Mouse (Mus musculus) CD4-positive naive resting alpha-beta T cell, adult 57 days (primary cell): ENCODE data around the gene Olfr508. TPM values are rescaled to one million over a fixed set of nuclear protein-coding genes. Genes with fewer than 3 reads are reported as not detected.

Source experiments
- total RNA-seq: library from RNA; stranded (reverse); gene quantifications from one replicate; pipeline ENCODE4 v1.2.4, GENCODE M21; 2023

The Olfr508 gene
- total RNA-seq, result not detected

GRCm38 (mm10) chr7:108629694-108630093 lies at the start of gene Olfr508:
Olfr508 (plus strand) TSS chr7:108629994.

DNA sequence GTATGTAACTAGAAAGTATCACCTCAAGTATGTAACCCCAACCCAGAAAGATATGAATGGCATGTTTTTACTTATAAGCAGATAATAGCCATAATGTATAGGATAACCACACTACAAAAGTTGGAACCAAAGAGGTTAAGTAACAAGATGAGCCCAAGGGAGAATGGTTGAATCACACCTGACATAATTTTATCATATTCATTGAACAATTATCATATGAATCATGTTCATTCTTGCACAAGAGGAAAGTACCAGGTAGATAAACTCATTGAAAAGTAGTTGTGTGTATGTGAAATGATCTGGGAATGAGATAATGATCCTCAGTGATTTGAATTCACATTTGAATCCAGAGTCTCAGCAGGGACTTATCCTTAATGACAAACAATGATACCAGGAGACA lies 19.3 kb upstream of the Olfr508 start, which contains the start of gene Olfr506:
Gene Olfr506, plus strand, starts transcription at position 301 of the 400 bp plus-strand sequence.

DNA sequence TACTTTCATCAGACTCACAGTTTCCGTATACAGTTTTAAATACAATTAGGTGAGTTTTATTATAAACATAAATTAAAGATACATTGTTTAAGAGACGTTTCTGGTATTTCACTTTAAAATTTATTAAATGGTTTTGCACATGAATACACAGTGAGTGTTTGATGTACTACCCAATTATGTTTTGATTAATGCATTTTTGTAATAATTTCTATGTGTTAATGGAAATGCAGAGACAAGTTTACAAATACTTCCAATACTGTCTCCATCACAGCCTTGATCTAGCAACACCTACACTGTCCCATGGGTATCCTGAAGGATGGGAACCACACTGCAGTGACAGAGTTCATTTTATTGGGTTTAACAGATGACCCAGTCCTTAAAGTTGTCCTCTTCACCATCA lies 8.3 kb upstream of the Olfr508 start, which contains the start of gene Olfr507:
Gene Olfr507, plus strand, starts transcription at position 301 of the 400 bp plus-strand sequence.

GRCm38 (mm10) chr7:108651806-108652205 lies 22.0 kb downstream of the Olfr508 start, which contains the start of gene Olfr509:
Olfr509 (minus strand) TSS chr7:108651906.

GRCm38 (mm10) chr7:108666118-108666517 lies 36.3 kb downstream of the Olfr508 start, which contains the start of gene Olfr510:
Olfr510 (plus strand) TSS chr7:108666418.

Other genes with a start within 250 kb of the Olfr508 start
- gene Olfr495, start 236.8 kb upstream of the Olfr508 start, total RNA-seq, result not detected
- not detected for gene Olfr497, start 209.6 kb upstream of the Olfr508 start, total RNA-seq
- gene Olfr498, start 164.7 kb upstream of the Olfr508 start, total RNA-seq, result not detected
- not detected for gene Olfr502, start 104.9 kb upstream of the Olfr508 start, total RNA-seq
- gene Olfr503, start 85.5 kb upstream of the Olfr508 start, total RNA-seq, result not detected
- not detected for gene Olfr504, start 64.2 kb upstream of the Olfr508 start, total RNA-seq
- gene Olfr506, start 19.2 kb upstream of the Olfr508 start, total RNA-seq, result not detected
- not detected for gene Olfr507, start 8.2 kb upstream of the Olfr508 start, total RNA-seq
- not detected for gene Olfr509, start 21.9 kb downstream of the Olfr508 start, total RNA-seq
- gene Olfr510, start 36.4 kb downstream of the Olfr508 start, total RNA-seq, result not detected
- not detected for gene Olfr512, start 83.3 kb downstream of the Olfr508 start, total RNA-seq
- not detected for gene Olfr513, start 121.0 kb downstream of the Olfr508 start, total RNA-seq
- not detected for gene Olfr514, start 196.0 kb downstream of the Olfr508 start, total RNA-seq
- gene Olfr516, start 220.5 kb downstream of the Olfr508 start, total RNA-seq, result not detected
- not detected for gene Olfr517, start 242.4 kb downstream of the Olfr508 start, total RNA-seq